Mouse (Mus musculus): ENCODE results near the gene 2300003K06Rik. TPM values are rescaled to one million over a fixed set of nuclear protein-coding genes. Genes with fewer than 3 reads are reported as not detected.

Gene 2300003K06Rik
- polyA plus RNA-seq (2014; fragmentation: Illumina TruSeq; extraction: RNeasy Lipid Tissue Mini Kit (QIAGEN cat#74804); ENCODE audit: low read depth, low replicate concordance), result not detected

DNA sequence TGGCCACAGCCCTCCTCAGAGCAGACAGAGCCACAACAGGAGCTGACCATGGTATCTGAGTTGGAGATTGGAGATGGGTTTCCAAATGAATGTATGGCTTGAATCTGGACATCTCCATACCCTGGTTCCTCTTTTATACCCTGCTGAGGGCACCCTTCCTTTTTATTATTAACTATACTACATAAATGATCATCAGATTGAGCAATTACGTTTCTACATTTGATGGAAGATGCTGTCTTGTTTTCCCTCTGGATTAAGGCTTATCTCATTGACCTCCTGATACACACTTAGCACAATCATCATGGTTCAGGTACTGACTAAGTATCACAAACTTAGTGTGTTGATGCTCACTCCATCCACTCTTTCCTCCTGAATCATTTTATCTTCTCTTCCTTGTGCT, at the start of gene 2300003K06Rik:
Gene 2300003K06Rik, minus strand, starts transcription at position 101 of the 400 bp plus-strand sequence.

DNA sequence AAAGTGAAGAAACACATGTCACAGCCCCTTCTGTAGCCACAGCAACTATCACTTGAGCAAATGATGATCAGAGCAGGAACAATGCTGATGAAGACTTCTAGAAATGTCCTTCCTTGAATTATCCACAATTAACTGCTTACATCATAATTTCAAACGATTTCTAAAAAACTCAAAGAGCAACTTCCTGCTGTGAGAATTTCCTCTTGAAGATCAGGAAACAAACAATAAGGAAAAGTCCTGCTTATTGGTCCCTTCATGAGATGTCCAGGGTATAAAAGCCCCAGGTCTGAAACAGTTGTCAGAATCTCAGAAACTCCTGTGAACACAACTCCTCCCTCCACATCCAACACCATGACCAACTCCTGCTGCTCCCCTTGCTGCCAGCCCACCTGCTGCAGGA, 41.0 kb upstream of the 2300003K06Rik start, which contains the start of gene Gm11567:
Gene Gm11567, plus strand, starts transcription at position 301 of the 400 bp plus-strand sequence.

DNA sequence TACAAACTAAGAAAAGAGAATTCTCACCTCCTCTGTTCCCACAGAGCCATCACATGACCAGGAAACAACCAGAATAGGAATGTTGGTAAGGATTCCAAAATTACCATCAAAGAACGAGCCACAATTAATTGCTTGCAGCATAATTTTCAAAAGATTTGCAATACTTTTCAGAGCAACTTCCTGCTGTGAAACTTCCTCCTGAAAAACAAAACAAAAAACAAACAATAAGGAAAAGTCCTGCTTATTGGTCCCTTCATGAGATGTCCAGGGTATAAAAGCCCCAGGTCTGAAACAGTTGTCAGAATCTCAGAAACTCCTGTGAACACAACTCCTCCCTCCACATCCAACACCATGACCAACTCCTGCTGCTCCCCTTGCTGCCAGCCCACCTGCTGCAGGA, 35.2 kb upstream of the 2300003K06Rik start, which contains the start of gene Krtap9-1:
Gene Krtap9-1, plus strand, starts transcription at position 301 of the 400 bp plus-strand sequence.

DNA sequence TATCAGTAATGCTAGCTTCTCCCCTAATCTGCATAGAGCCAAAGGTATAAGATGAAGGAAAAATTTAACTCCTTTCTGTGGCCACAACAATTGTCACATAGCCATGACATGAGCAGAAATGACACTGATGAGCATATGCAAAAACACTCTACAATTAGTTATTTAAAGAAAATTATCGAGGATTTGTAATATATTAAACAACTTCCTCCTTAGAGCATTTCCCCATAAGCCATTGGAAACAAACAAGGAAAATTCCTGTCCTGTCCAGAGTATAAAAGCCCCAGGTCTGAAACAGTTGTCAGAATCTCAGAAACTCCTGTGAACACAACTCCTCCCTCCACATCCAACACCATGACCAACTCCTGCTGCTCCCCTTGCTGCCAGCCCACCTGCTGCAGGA, 26.3 kb upstream of the 2300003K06Rik start, which contains the start of gene Gm11559:
Gene Gm11559, plus strand, starts transcription at position 301 of the 400 bp plus-strand sequence.

DNA sequence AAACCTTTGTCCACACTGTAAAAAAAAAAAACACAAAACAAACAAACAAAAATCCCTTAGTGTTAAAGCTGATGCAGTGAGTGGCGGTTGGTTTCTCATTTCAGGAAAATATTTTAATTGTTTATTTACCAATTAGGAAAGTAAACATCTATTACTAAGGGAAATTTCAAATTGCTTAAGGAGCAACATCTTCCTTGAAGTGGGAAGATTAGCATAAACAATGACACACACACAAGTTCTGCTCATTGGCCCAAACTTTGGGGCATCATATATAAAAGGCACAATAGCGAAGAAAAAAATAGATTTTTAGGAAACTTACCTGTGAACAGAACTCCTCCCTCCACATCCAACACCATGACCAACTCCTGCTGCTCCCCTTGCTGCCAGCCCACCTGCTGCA, 19.8 kb upstream of the 2300003K06Rik start, which contains the start of gene Gm11568:
Gene Gm11568, plus strand, starts transcription at position 301 of the 400 bp plus-strand sequence.

DNA sequence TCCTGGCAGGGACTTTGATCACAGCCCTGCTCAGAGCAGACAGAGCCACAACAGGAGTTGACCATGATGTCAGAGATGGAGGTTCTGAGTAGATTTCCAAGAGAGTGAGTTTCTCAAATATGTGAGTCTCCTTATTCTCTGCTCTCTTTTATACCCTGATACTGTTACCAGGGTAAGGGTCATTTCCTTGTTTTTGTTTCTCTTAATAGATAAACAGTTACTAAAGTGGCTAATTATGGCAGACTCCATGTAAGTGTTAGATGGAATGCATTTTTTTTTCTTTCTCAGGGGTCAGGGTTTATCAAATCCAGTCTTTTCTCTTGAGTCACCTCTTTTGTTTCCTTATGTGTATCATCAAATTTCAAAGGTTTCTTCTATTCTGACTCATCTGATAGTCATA, 13.6 kb upstream of the 2300003K06Rik start, which contains the start of gene Krtap4-16:
Gene Krtap4-16, minus strand, starts transcription at position 101 of the 400 bp plus-strand sequence.

DNA sequence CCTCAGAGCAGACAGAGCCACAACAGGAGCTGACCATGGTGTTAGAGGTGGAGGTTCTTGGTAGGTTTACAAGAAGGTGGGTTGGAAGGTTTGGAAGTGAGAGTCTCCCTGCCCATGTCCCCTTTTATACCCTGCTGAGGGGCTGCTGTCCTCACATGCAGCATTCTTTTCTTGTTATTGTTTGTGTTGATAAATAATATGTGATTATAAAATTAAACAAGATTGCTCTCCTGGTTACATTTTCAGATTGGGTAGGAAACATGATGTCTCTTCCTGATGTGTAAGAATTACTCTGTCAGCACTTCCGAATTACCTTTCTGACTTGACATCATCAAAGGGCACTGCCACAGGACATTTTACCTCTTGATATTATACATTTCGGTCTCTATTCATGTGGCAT, 22.3 kb downstream of the 2300003K06Rik start, which contains the start of gene Gm11564:
Gene Gm11564, minus strand, starts transcription at position 101 of the 400 bp plus-strand sequence.

DNA sequence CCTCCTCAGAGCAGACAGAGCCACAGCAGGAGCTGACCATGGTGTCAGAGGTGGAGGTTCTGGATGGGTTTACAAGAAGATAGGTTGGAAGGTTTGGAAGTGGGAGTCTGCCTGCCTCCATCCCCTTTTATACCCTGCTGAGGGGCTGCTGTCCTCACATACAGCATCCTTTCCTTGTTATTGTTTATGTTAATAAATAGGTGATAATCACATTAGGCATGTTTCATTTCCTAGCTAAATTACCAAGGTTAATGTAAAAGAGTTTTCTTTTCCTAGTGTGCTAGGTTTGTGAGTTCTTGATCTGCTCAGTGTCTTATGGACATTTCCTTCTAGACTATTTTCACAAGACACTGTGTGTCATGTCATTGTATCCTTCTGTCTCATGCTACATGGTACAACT, 28.1 kb downstream of the 2300003K06Rik start, which contains the start of gene Krtap4-13:
Gene Krtap4-13, minus strand, starts transcription at position 101 of the 400 bp plus-strand sequence.

DNA sequence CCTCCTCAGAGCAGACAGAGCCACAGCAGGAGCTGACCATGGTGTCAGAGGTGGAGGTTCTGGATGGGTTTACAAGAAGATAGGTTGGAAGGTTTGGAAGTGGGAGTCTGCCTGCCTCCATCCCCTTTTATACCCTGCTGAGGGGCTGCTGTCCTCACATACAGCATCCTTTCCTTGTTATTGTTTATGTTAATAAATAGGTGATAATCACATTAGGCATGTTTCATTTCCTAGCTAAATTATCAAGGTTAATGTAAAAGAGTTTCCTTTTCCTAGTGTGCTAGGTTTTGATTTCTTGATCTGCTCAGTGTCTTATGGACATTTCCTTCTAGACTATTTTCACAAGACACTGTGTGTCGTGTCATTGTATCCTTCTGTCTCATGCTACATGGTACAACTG, 33.5 kb downstream of the 2300003K06Rik start, which contains the start of gene Gm11554:
Gene Gm11554, minus strand, starts transcription at position 101 of the 400 bp plus-strand sequence.

DNA sequence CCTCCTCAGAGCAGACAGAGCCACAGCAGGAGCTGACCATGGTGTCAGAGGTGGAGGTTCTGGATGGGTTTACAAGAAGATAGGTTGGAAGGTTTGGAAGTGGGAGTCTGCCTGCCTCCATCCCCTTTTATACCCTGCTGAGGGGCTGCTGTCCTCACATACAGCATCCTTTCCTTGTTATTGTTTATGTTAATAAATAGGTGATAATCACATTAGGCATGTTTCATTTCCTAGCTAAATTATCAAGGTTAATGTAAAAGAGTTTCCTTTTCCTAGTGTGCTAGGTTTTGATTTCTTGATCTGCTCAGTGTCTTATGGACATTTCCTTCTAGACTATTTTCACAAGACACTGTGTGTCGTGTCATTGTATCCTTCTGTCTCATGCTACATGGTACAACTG, 39.0 kb downstream of the 2300003K06Rik start, which contains the start of gene Gm11569:
Gene Gm11569, minus strand, starts transcription at position 101 of the 400 bp plus-strand sequence.

DNA sequence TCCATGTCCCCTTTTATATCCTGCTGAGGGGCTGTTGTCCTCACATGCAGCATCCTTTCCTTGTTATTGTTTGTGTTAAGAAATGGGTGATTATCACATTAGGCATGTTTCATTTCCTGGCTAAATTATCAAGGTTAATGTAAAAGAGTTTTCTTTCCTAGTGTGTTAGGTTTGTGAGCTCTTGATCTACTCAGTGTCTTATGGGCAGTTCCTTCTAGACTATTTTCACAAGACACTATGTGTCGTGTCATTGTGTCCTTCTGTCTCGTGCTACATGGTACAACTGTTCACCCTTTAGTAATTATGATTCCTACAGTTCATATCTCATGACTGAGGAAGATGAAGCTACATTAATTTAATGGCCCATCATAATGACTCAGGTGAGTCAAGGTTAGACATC, 44.5 kb downstream of the 2300003K06Rik start, which contains the start of gene Gm11596:
Gene Gm11596, minus strand, starts transcription at position 101 of the 400 bp plus-strand sequence.

Other genes starting within 250 kb of the 2300003K06Rik start
- not detected for gene Krtap1-3, start 246.7 kb downstream of the 2300003K06Rik start, polyA plus RNA-seq (2014; fragmentation: Illumina TruSeq; extraction: RNeasy Lipid Tissue Mini Kit (QIAGEN cat#74804); ENCODE audit: low read depth, low replicate concordance)
- gene Krtap9-3, start 240.0 kb downstream of the 2300003K06Rik start, polyA plus RNA-seq (2014; fragmentation: Illumina TruSeq; extraction: RNeasy Lipid Tissue Mini Kit (QIAGEN cat#74804); ENCODE audit: low read depth, low replicate concordance), result not detected
- gene Gm11938, start 234.8 kb downstream of the 2300003K06Rik start, polyA plus RNA-seq (2014; fragmentation: Illumina TruSeq; extraction: RNeasy Lipid Tissue Mini Kit (QIAGEN cat#74804); ENCODE audit: low read depth, low replicate concordance), result not detected
- not detected for gene Gm11937, start 227.9 kb downstream of the 2300003K06Rik start, polyA plus RNA-seq (2014; fragmentation: Illumina TruSeq; extraction: RNeasy Lipid Tissue Mini Kit (QIAGEN cat#74804); ENCODE audit: low read depth, low replicate concordance)
- not detected for gene Krtap2-4, start 223.2 kb downstream of the 2300003K06Rik start, polyA plus RNA-seq (2014; fragmentation: Illumina TruSeq; extraction: RNeasy Lipid Tissue Mini Kit (QIAGEN cat#74804); ENCODE audit: low read depth, low replicate concordance)
- gene Gm11562, start 217.6 kb downstream of the 2300003K06Rik start, polyA plus RNA-seq (2014; fragmentation: Illumina TruSeq; extraction: RNeasy Lipid Tissue Mini Kit (QIAGEN cat#74804); ENCODE audit: low read depth, low replicate concordance), result not detected
- gene Krtap4-1, start 209.8 kb downstream of the 2300003K06Rik start, polyA plus RNA-seq (2014; fragmentation: Illumina TruSeq; extraction: RNeasy Lipid Tissue Mini Kit (QIAGEN cat#74804); ENCODE audit: low read depth, low replicate concordance), result not detected
- gene Krtap4-2, start 203.0 kb downstream of the 2300003K06Rik start, polyA plus RNA-seq (2014; fragmentation: Illumina TruSeq; extraction: RNeasy Lipid Tissue Mini Kit (QIAGEN cat#74804); ENCODE audit: low read depth, low replicate concordance), result not detected
- gene Krtap4-7, start 194.0 kb downstream of the 2300003K06Rik start, polyA plus RNA-seq (2014; fragmentation: Illumina TruSeq; extraction: RNeasy Lipid Tissue Mini Kit (QIAGEN cat#74804); ENCODE audit: low read depth, low replicate concordance), result not detected
- not detected for gene Gm11555, start 187.8 kb downstream of the 2300003K06Rik start, polyA plus RNA-seq (2014; fragmentation: Illumina TruSeq; extraction: RNeasy Lipid Tissue Mini Kit (QIAGEN cat#74804); ENCODE audit: low read depth, low replicate concordance)
- gene Gm11563, start 179.1 kb downstream of the 2300003K06Rik start, polyA plus RNA-seq (2014; fragmentation: Illumina TruSeq; extraction: RNeasy Lipid Tissue Mini Kit (QIAGEN cat#74804); ENCODE audit: low read depth, low replicate concordance), result not detected
- not detected for gene Krtap4-6, start 172.1 kb downstream of the 2300003K06Rik start, polyA plus RNA-seq (2014; fragmentation: Illumina TruSeq; extraction: RNeasy Lipid Tissue Mini Kit (QIAGEN cat#74804); ENCODE audit: low read depth, low replicate concordance)
- not detected for gene Gm14190, start 147.3 kb downstream of the 2300003K06Rik start, polyA plus RNA-seq (2014; fragmentation: Illumina TruSeq; extraction: RNeasy Lipid Tissue Mini Kit (QIAGEN cat#74804); ENCODE audit: low read depth, low replicate concordance)
- gene Gm14180, start 103.8 kb downstream of the 2300003K06Rik start, polyA plus RNA-seq (2014; fragmentation: Illumina TruSeq; extraction: RNeasy Lipid Tissue Mini Kit (QIAGEN cat#74804); ENCODE audit: low read depth, low replicate concordance), result not detected
- not detected for gene Gm11595, start 65.2 kb downstream of the 2300003K06Rik start, polyA plus RNA-seq (2014; fragmentation: Illumina TruSeq; extraction: RNeasy Lipid Tissue Mini Kit (QIAGEN cat#74804); ENCODE audit: low read depth, low replicate concordance)
- gene Krtap4-8, start 57.4 kb downstream of the 2300003K06Rik start, polyA plus RNA-seq (2014; fragmentation: Illumina TruSeq; extraction: RNeasy Lipid Tissue Mini Kit (QIAGEN cat#74804); ENCODE audit: low read depth, low replicate concordance), result not detected
- not detected for gene Krtap4-9, start 52.9 kb downstream of the 2300003K06Rik start, polyA plus RNA-seq (2014; fragmentation: Illumina TruSeq; extraction: RNeasy Lipid Tissue Mini Kit (QIAGEN cat#74804); ENCODE audit: low read depth, low replicate concordance)
- gene Gm11596, start 44.6 kb downstream of the 2300003K06Rik start, polyA plus RNA-seq (2014; fragmentation: Illumina TruSeq; extraction: RNeasy Lipid Tissue Mini Kit (QIAGEN cat#74804); ENCODE audit: low read depth, low replicate concordance), result not detected
- gene Gm11569, start 39.1 kb downstream of the 2300003K06Rik start, polyA plus RNA-seq (2014; fragmentation: Illumina TruSeq; extraction: RNeasy Lipid Tissue Mini Kit (QIAGEN cat#74804); ENCODE audit: low read depth, low replicate concordance), result not detected
- not detected for gene Gm11554, start 33.6 kb downstream of the 2300003K06Rik start, polyA plus RNA-seq (2014; fragmentation: Illumina TruSeq; extraction: RNeasy Lipid Tissue Mini Kit (QIAGEN cat#74804); ENCODE audit: low read depth, low replicate concordance)
- not detected for gene Krtap4-13, start 28.2 kb downstream of the 2300003K06Rik start, polyA plus RNA-seq (2014; fragmentation: Illumina TruSeq; extraction: RNeasy Lipid Tissue Mini Kit (QIAGEN cat#74804); ENCODE audit: low read depth, low replicate concordance)
- not detected for gene Gm11564, start 22.4 kb downstream of the 2300003K06Rik start, polyA plus RNA-seq (2014; fragmentation: Illumina TruSeq; extraction: RNeasy Lipid Tissue Mini Kit (QIAGEN cat#74804); ENCODE audit: low read depth, low replicate concordance)
- not detected for gene Krtap4-16, start 13.5 kb upstream of the 2300003K06Rik start, polyA plus RNA-seq (2014; fragmentation: Illumina TruSeq; extraction: RNeasy Lipid Tissue Mini Kit (QIAGEN cat#74804); ENCODE audit: low read depth, low replicate concordance)
- not detected for gene Gm11568, start 19.9 kb upstream of the 2300003K06Rik start, polyA plus RNA-seq (2014; fragmentation: Illumina TruSeq; extraction: RNeasy Lipid Tissue Mini Kit (QIAGEN cat#74804); ENCODE audit: low read depth, low replicate concordance)
- not detected for gene Gm11559, start 26.4 kb upstream of the 2300003K06Rik start, polyA plus RNA-seq (2014; fragmentation: Illumina TruSeq; extraction: RNeasy Lipid Tissue Mini Kit (QIAGEN cat#74804); ENCODE audit: low read depth, low replicate concordance)
- not detected for gene Krtap9-1, start 35.3 kb upstream of the 2300003K06Rik start, polyA plus RNA-seq (2014; fragmentation: Illumina TruSeq; extraction: RNeasy Lipid Tissue Mini Kit (QIAGEN cat#74804); ENCODE audit: low read depth, low replicate concordance)
- not detected for gene Gm11567, start 41.1 kb upstream of the 2300003K06Rik start, polyA plus RNA-seq (2014; fragmentation: Illumina TruSeq; extraction: RNeasy Lipid Tissue Mini Kit (QIAGEN cat#74804); ENCODE audit: low read depth, low replicate concordance)
- not detected for gene Krtap31-1, start 69.9 kb upstream of the 2300003K06Rik start, polyA plus RNA-seq (2014; fragmentation: Illumina TruSeq; extraction: RNeasy Lipid Tissue Mini Kit (QIAGEN cat#74804); ENCODE audit: low read depth, low replicate concordance)
- not detected for gene Gm11565, start 76.7 kb upstream of the 2300003K06Rik start, polyA plus RNA-seq (2014; fragmentation: Illumina TruSeq; extraction: RNeasy Lipid Tissue Mini Kit (QIAGEN cat#74804); ENCODE audit: low read depth, low replicate concordance)
- not detected for gene Krtap31-2, start 98.2 kb upstream of the 2300003K06Rik start, polyA plus RNA-seq (2014; fragmentation: Illumina TruSeq; extraction: RNeasy Lipid Tissue Mini Kit (QIAGEN cat#74804); ENCODE audit: low read depth, low replicate concordance)
- gene Krtap9-5, start 110.4 kb upstream of the 2300003K06Rik start, polyA plus RNA-seq (2014; fragmentation: Illumina TruSeq; extraction: RNeasy Lipid Tissue Mini Kit (QIAGEN cat#74804); ENCODE audit: low read depth, low replicate concordance), result not detected
- not detected for gene Krtap29-1, start 141.0 kb upstream of the 2300003K06Rik start, polyA plus RNA-seq (2014; fragmentation: Illumina TruSeq; extraction: RNeasy Lipid Tissue Mini Kit (QIAGEN cat#74804); ENCODE audit: low read depth, low replicate concordance)
- gene Krtap16-1, start 148.5 kb upstream of the 2300003K06Rik start, polyA plus RNA-seq (2014; fragmentation: Illumina TruSeq; extraction: RNeasy Lipid Tissue Mini Kit (QIAGEN cat#74804); ENCODE audit: low read depth, low replicate concordance), result not detected
- gene Krtap17-1, start 155.9 kb upstream of the 2300003K06Rik start, polyA plus RNA-seq (2014; fragmentation: Illumina TruSeq; extraction: RNeasy Lipid Tissue Mini Kit (QIAGEN cat#74804); ENCODE audit: low read depth, low replicate concordance), result not detected
- gene Krt33a, start 178.1 kb upstream of the 2300003K06Rik start, polyA plus RNA-seq (2014; fragmentation: Illumina TruSeq; extraction: RNeasy Lipid Tissue Mini Kit (QIAGEN cat#74804); ENCODE audit: low read depth, low replicate concordance), result not detected
- gene Krt33b, start 191.8 kb upstream of the 2300003K06Rik start, polyA plus RNA-seq (2014; fragmentation: Illumina TruSeq; extraction: RNeasy Lipid Tissue Mini Kit (QIAGEN cat#74804); ENCODE audit: low read depth, low replicate concordance), result not detected
- not detected for gene Krt34, start 203.5 kb upstream of the 2300003K06Rik start, polyA plus RNA-seq (2014; fragmentation: Illumina TruSeq; extraction: RNeasy Lipid Tissue Mini Kit (QIAGEN cat#74804); ENCODE audit: low read depth, low replicate concordance)
- gene Krt31, start 212.5 kb upstream of the 2300003K06Rik start, polyA plus RNA-seq (2014; fragmentation: Illumina TruSeq; extraction: RNeasy Lipid Tissue Mini Kit (QIAGEN cat#74804); ENCODE audit: low read depth, low replicate concordance), result not detected

Data from adipose tissue, adult 10 weeks (tissue).